12 mouse cellular contexts compared by ENCODE assay signal in the genomic region with DNA sequence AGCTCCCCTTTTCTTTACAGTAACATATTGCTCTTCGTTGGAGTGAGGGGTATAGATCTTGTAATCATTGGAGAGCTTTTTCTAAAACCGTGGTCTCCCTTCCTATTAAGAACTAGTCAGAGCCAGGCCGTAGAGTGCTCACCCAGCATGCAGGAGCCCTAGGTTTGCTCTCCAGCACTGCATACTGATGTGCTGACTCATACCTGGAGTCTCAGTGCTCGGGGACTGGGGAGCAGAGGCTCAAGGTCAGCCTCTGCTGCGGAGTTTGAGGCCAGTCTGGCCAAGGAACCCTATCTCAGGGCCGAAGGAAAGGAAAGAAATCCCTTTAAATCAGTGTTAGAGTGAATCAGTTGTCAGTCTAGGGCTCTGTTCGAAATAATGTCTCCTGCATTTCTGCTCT. TPM values are rescaled to one million over a fixed set of nuclear protein-coding genes. Genes with fewer than 3 reads are reported as not detected.
A peak's percentile ranks its signal among the peaks of the same experiment; 100 is the strongest.
DNase-seq lines count a peak whose midpoint lies in the region; ATAC-seq and TF ChIP-seq lines count a peak whose summit lies in the region.
"Had no signal": no experiment of that assay in that cellular context is flagged by ENCODE, and none has a peak within 500 bp of the region (broad histone marks: within the 10 kb centered on the region; RNA-seq: fewer than 3 reads in every experiment).

No protein-coding gene starts in this region.

- no peaks in the 10 kb centered on the region for H3K9me3 ChIP-seq in liver, embryonic 15.5 days (replicated peaks)
- H3K9me3 ChIP-seq: embryonic facial prominence, embryonic 12.5 days; neural tube, embryonic 13.5 days had no signal

- no peak overlapping the region for H3K4me3 ChIP-seq in liver, embryonic 15.5 days (replicated peaks)
- no peak overlapping the region for H3K4me3 ChIP-seq in embryonic fibroblast, embryonic 13.5 days (ENCODE audit: insufficient read depth, low read length)
- H3K4me3 ChIP-seq: embryonic facial prominence, embryonic 12.5 days; neural tube, embryonic 13.5 days had no signal

- DNase-seq in liver (no peak), MN1 (ENCODE audit: low spot score) (peak; percentile 32)
- DNase-seq in lung, postnatal 25 days (ENCODE audit: low spot score), result peak; percentile 61
- DNase-seq in thymus, postnatal 25 days, result no peak
- DNase-seq in retina, postnatal 1 day, result no peak
- DNase-seq: gastrocnemius, postnatal 14 days had no signal

- 75% methylated on average over 7 of the region's 7 CpGs for WGBS in liver, embryonic 15.5 days (ENCODE audit: insufficient replicate concordance)

- no peak overlapping the region for H3K9ac ChIP-seq in liver, embryonic 15.5 days
- H3K9ac ChIP-seq: embryonic facial prominence, embryonic 12.5 days; neural tube, embryonic 13.5 days had no signal

- TF ChIP-seq POLR2A in embryonic fibroblast, embryonic 13.5 days (IDR thresholded peaks at IDR 0.05; ENCODE audit: low read depth, low read length), result no peak

- TF ChIP-seq CTCF in embryonic fibroblast, embryonic 13.5 days (IDR thresholded peaks at IDR 0.05; ENCODE audit: borderline replicate concordance, insufficient read depth, low read length), result no peak

- no peaks in the 10 kb centered on the region for H3K27me3 ChIP-seq in liver, embryonic 15.5 days
- H3K27me3 ChIP-seq: embryonic facial prominence, embryonic 12.5 days; neural tube, embryonic 13.5 days had no signal

- peaks cover 64% of the 10 kb centered on the region for H3K36me3 ChIP-seq in liver, embryonic 15.5 days (replicated peaks)

- peak overlapping the region; percentile 91; the same call in 1 of the 2 replicates for H3K27ac ChIP-seq in liver, embryonic 15.5 days (replicated peaks)
- H3K27ac ChIP-seq in embryonic fibroblast, embryonic 13.5 days (ENCODE audit: insufficient read depth, low read length), result peak overlapping the region; percentile 60
- H3K27ac ChIP-seq: embryonic facial prominence, embryonic 12.5 days; macrophage; neural tube, embryonic 13.5 days had no signal

- H3K4me2 ChIP-seq in liver, embryonic 15.5 days, result 0 out of 2 replicates have a peak overlapping the region, but pooled peaks have one; percentile 97
- H3K4me2 ChIP-seq: embryonic facial prominence, embryonic 12.5 days had no signal

- no peak for ATAC-seq in liver, embryonic 15.5 days (ENCODE audit: insufficient read depth)
- no peak for ATAC-seq in CD4-positive, CD25-positive, alpha-beta regulatory T cell, adult 4 months

- peaks cover 53% of the 10 kb centered on the region for H3K4me1 ChIP-seq in liver, embryonic 15.5 days (replicated peaks)
- H3K4me1 ChIP-seq in embryonic fibroblast, embryonic 13.5 days (ENCODE audit: control insufficient read depth, insufficient read depth, low read length), result peaks cover 27% of the 10 kb centered on the region

RNA-seq across cellular contexts. Expression of gene Mllt11, which starts 0.8 kb away (rescaled TPM):
- 2.2 and 2.7 TPM in 2 replicates for polyA plus RNA-seq in liver, embryonic 15.5 days (2015; fragmentation: Nextera tagmentation; extraction: Ambion mirVana)
- polyA plus RNA-seq in embryonic fibroblast, embryonic 13.5 days (2011; ENCODE audit: insufficient read length, low read depth, missing spikeins), result 33.0 and 44.0 TPM in 2 replicates
- 10 to 100 TPM; 19.0 to 24.1 TPM for polyA plus RNA-seq in CD4-positive, CD25-positive, alpha-beta regulatory T cell, adult 4 months (2017; shearing (Covaris generic))

RNA-seq across cellular contexts. Expression of gene Cdc42se1, which starts 4.2 kb away (rescaled TPM):
- polyA plus RNA-seq in liver, embryonic 15.5 days (2015; fragmentation: Nextera tagmentation; extraction: Ambion mirVana), result 36.7 and 42.6 TPM in 2 replicates
- polyA plus RNA-seq in embryonic fibroblast, embryonic 13.5 days (2011; ENCODE audit: insufficient read length, low read depth, missing spikeins), result 65.4 and 67.4 TPM in 2 replicates
- polyA plus RNA-seq in CD4-positive, CD25-positive, alpha-beta regulatory T cell, adult 4 months (2017; shearing (Covaris generic)), result 100 to 1,000 TPM; 218 to 256 TPM

RNA-seq across cellular contexts. Expression of gene Gm128, which starts 8.6 kb away (rescaled TPM):
- polyA plus RNA-seq in liver, embryonic 15.5 days (2015; fragmentation: Nextera tagmentation; extraction: Ambion mirVana), result 0.07 and 0.12 TPM in 2 replicates
- not detected in 2 replicates for polyA plus RNA-seq in embryonic fibroblast, embryonic 13.5 days (2011; ENCODE audit: insufficient read length, low read depth, missing spikeins)
- 1 to 10 TPM in 1 of 2 experiments, under 1 TPM in 1; 0.65 to 1.1 TPM for polyA plus RNA-seq in CD4-positive, CD25-positive, alpha-beta regulatory T cell, adult 4 months (2017; shearing (Covaris generic))

RNA-seq across cellular contexts. Expression of gene Gabpb2, which starts 15.1 kb away (rescaled TPM):
- polyA plus RNA-seq in liver, embryonic 15.5 days (2015; fragmentation: Nextera tagmentation; extraction: Ambion mirVana), result 6.2 and 7.1 TPM in 2 replicates
- polyA plus RNA-seq in embryonic fibroblast, embryonic 13.5 days (2011; ENCODE audit: insufficient read length, low read depth, missing spikeins), result 16.1 and 22.7 TPM in 2 replicates
- polyA plus RNA-seq in CD4-positive, CD25-positive, alpha-beta regulatory T cell, adult 4 months (2017; shearing (Covaris generic)), result 10 to 100 TPM; 31.0 to 37.1 TPM

RNA-seq across cellular contexts. Expression of gene Bnipl, which starts 18.2 kb away (rescaled TPM):
- not detected in 2 replicates for polyA plus RNA-seq in liver, embryonic 15.5 days (2015; fragmentation: Nextera tagmentation; extraction: Ambion mirVana)
- polyA plus RNA-seq in embryonic fibroblast, embryonic 13.5 days (2011; ENCODE audit: insufficient read length, low read depth, missing spikeins), result not detected in 2 replicates
- not detected for polyA plus RNA-seq in CD4-positive, CD25-positive, alpha-beta regulatory T cell, adult 4 months (2017; shearing (Covaris generic))
- polyA plus RNA-seq: macrophage; neural tube, embryonic 13.5 days had no signal

Comparison
In these comparisons a context has a peak if more than half of its experiments do, and no peak if none do; other contexts are left out.
1. DNase-seq: peak in MN1 (single experiment) and lung, postnatal 25 days (single experiment); none in liver (single experiment), thymus, postnatal 25 days (single experiment) and retina, postnatal 1 day (single experiment).